Mouse (Mus musculus) kidney, adult 18-20 months (tissue): ENCODE data around the gene Itk.

Experiments used
- DNase-seq: peaks from one replicate; pipeline ENCODE4 v3.0.0; 2021

Itk gene

DNA sequence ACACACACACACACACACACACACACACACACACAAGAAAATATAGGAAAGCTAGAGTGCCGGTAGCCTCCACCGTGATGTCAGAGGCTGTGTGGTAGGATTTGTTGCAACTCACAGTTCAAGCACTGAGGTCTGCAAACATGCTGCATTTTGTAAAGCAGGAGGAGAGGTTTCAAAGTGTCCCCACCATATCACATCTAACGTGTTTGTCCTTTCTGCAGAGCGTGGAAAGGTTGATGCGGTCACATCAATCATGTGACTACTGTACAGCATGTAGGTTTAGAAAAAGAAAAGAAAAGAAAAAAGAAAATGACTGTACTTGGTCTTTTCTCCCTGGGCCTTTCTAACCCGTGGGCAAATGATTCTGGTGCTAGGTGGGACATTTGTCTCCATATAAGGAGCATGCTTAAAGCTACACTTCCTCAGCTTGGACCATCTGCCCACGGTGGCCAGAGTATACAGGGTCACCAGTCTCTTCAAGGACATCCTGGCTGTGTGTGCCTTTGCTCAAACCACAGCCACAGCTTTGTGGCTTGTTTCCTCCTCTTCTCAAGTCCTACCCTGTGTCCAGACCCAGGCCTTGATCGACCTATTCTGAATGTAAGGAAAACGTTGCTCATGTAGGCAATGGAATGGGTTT lies 83.3 kb downstream of the Itk start:
- no peak for DNase-seq

DNA sequence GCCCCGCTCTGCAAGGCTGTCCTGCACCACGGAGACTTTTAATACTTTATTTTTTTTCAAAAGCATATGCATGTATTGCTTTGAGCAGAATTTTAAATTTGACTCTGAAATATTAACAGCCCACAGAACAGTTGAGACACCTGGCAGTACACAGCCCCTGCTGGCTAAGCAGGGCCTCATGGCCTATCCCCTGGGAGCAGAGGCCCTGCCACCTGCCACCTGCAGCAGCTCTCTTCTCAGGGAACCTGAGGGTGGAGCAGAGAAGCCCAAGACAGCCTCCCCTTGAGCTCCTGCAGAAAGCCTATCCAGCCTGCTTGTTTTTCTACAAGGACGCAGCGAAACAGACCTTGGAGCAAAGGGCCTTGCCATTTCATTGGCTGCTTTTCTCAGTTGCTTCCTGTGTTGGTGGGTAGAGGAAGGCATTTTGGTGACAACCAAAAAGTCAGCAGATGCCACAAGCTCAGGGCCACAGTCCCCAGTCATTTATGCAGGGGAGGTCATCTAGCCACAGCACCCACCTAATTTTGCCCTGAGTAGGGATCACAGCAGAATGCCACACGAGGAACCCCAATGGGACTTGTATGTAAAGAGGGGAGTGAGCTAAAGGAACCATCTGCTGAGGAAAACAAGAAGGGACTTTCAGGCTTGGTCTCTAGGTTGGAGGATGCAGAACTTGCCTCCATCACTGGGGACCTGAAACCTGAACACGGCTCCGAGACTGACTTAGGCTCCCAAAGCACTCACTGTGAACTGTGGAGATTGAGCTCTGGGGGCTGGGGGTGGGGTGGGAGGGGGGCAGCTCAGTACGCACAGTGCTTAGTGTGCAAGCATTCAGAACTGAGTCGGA lies 84.2 kb downstream of the Itk start:
- DNase-seq = no peak

DNA sequence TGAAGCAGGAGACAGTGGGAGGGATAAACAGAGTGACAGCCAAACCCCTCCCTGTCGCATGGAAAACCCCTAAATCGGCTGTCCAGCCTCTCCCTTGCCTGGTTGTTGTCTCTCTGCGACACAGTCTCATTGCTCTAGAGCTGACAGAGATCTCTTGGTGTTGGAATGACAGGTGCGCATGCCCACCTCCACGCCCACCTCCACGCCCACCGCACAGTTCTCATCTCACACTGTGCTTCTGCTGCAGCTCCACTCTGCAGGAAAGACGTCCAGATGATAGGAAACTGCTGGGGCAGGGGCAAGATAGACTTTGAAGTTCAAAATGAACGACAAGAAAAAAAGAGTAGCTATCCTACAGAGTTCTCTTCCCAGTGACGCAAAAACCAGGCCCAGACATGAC lies 85.2 kb downstream of the Itk start:
- no peak for DNase-seq

DNA sequence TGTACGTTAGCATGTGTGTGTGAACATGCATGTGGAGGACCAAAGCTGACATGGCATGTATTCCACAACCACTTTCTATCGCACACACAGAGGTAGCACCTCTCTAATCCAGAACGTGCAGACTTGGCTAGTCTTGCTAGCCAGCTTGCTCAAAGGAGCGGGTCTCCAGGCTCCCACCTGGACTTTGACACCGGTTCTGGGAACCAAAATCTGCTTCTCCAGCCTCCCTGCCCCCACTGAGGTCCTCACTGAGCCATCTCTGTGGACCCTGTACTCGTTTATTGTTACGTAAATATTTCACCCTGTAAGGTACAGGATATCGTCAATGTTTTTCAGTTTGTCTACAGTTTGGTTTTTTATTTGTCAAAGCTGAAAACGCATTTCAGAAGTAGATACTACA lies 86.8 kb downstream of the Itk start:
- DNase-seq = peak; percentile 57

DNA sequence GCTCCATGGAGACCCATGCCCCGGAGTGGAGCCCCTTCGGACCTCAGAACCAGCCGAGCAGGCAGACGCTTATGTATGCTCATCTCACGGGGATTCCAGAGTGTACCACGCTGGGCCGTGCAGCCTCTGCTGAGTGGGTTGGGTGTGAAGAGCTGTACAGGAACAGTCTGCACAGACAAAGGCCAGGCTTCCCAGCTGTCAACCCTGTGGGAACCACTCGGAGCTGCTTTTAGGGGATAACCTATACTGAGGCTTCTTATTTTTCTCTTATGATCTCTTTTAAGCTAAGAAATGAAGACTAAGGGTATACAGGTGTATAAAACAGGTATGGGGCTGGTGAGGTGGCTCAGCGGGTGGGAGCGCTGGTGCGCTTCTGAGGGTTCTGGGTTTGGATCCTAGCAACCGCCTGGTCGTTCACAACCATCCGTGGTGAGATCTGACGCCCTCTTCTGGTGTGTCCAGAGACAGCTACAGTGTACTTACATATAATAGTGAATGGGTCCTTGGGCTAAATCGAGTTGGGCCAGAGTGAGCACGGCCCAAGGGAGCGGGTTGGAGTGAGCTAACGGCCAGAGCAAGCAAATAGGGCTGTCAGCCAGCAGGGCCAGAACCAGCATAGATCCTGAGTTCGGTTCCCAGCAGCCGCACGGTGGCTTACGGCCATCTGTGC lies 87.6 kb downstream of the Itk start:
- no peak for DNase-seq

DNA sequence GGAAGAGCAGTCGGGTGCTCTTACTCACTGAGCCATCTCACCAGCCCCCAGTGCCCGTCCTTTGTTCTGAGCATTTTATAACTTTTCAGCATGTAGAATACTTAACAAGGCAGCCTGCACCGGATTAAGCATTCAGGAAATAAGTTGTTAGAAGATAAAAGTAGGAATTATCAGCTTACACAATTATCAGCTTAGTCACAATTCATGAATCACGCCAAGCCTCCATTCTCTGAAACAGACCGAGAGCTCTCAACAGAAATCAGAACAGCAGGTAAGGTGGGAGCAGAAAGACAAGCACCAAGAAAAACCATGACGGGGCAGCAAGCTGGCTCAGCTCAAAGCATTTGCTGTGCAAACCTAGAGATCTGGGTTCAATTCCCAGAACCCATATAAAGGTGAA lies 89.4 kb downstream of the Itk start:
- DNase-seq = no peak

DNA sequence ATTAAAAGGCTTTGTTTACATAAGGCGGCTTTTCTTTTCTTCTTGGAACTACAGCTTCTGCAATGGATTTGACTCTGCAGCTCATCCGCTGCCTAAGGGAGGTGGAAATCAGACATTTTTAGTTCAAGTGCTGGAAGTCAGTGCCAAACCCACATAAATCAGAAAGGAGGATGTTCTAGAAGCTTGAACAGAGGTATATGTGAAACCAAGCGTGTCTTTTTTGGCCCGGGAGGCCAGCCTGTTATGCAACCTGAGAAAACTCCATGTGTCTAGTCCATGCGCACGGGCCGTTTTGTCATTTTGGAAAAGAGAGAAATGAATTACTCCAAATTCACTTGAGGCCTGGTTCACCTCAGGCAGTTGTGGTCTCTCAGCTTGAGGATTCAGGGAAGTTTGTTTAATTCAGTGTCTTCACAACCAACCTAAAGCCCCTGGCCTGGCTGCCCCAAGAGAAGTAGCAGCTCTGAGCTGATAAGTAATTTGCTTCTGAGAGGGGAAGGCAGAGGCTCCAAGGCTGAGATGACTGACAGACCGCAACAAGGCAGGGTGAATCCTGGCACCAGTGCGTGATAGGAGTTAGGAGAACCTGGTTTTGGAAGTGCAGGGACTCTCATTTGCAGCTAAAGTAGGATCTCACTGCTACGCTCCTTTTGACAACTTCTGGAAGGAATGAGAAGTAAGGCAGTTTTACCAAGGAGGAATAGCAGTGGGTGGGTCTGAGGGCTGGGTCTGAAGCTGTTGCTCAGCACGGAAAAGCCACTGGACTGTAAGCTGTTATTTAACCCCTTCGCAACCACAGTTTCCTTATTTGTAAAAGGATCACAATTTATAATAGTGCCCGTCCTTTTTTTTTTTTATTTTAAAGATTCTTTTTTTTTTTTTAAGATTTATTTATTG lies 90.2 kb downstream of the Itk start:
- peak; percentile 73 for DNase-seq

DNA sequence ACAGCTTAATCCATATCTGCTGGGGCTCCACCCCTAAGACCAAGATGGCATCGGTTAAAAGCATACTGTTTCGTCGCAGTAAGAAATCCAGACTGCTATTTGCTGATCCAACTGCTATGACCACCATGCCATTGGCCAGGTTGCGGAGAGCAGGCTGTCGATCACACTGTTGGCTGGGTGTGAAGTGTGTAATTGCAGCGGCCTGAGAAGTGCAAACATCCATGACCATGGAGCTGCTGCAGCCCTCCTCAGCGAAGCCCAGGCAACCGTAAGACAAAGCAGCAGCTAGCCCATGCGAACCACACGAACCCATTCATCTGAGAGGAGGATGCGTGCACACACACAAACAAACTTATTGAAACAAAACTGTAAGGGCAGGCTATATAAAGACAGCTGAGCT lies 94.9 kb downstream of the Itk start:
- DNase-seq = no peak

DNA sequence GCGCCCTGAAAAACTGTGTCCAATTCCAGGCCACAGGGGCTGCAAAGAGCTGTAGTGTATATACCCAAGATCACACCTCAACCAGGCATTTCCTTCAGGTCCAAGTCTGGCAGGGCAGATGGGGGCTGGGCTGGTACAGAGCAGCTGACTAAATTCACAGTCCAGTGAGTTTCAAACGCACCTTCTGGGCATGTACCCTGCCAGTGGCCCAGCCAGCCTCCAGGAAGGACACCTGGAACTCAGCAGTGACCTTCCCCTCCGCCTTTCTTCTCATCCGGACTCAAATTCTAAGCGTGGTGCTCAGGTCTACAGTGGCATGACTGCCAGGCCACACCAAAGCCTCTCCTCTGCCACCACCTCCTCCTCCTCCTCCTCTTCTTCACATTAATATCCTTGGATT lies 95.8 kb downstream of the Itk start:
- peak; percentile 83 for DNase-seq

DNA sequence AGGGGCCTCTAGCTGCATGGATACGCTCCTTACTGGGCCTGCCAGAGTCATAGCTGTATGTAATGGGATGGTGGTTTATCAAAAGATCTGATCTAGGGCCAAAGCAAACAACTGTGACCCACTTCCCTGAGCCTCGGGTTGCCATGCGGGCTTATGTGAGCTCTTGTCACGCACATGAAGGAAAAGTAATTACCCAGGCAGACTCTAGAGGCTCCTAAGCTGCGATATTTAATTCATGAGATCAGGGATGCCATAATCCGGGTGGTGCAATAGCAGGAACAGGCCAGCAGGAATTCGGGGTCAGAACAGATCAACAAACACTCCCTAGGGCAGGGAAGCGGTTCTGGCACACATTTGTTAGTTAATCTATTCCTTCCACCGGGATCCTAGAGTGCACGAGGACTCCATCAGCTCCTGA lies 98.3 kb downstream of the Itk start:
- peak; percentile 75 for DNase-seq

DNA sequence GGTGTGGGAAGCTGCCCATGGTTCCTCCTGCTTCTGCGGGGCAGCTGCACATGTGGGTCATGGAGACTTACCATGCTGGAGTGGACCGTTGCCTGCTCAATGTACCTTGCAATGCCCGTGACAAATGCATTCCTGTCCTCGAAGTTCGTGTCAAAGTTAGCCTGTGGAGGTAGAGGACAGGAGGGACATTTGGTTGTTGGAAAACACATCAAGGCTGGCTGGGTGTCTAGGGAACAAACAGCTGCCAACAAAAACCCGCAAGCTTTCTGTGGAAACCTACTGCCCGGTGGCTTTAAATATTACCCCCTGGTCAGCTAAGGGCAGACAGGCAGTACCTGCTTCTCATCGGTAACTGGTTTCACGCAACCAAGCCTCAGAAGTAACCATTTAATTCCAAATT lies 99.8 kb downstream of the Itk start:
- DNase-seq = peak; percentile 61

DNA sequence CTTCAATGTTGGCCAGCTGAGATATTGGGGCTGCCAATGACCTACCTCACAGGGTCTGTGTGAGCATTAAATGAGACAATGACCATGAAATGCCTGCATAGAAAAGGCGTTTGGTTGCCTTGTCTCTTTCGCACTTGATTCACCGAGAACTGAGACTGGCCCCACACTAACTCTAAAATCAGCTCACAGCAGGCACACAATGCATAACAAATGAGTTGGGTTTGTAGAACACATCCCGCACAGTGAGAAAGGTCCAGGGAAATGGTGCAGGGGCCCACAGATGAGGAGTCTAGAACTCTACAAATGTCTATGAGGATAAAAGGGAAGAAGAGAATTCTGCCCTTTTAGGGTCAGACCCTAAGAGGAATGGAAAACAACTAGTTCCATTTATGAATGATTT lies 100.3 kb downstream of the Itk start:
- DNase-seq = no peak

DNA sequence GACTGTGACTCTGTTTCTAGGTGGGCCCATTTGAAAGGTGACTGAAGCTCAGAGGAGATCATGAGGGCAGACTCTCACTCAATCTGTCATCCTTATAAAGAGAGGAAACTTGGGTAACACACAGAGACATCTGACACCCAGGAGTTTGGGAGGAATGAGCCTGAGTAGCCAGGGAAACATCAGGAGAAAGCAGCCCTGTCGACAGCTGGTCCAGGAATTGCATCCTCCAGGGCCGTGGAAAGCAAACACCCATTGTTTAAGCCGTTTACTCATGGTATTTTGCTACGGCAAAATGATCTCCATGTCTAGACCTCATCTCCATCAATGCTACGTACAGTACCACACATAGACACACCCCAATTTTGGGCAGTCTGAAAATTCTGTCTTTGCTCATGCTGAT lies 101.2 kb downstream of the Itk start:
- no peak for DNase-seq

DNA sequence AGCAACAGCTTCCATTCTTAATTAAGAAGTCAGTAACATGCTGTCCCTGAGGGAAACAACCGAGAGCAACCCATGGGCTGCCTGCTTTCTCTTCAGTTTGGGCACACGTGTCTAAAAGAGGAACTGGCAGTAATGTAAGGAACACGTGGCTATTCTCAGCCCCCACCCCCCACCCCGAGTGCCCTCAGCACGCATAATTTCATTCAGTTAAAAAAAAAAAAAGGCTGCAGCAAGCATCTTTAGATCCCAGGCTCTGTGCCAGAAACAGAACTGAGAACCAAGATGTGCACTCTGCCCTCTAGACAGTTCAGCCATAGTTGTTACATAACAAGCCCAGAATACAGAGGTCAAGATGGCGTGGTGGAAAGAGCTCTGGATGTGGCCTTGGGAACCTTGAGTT lies 102.5 kb downstream of the Itk start:
- DNase-seq = peak; percentile 62

DNA sequence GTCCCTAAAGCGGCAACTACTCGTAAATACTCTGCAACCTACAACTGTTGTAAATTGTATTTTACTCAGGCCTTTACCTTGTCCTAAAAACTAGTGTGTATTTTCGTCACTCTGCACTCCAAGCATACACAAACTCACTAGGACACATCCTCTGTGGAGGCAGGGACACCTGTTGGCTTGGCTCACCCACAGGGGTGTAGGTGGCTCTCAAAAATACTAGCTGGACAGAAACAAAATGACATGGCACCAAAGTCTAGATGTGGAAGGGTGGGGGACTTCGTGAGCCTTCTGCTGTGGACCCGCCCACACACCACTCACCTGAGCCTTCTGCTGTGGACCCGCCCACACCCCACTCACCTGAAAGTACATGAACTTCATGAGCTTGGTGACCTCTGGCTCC lies 105.5 kb downstream of the Itk start:
- DNase-seq = no peak

DNA sequence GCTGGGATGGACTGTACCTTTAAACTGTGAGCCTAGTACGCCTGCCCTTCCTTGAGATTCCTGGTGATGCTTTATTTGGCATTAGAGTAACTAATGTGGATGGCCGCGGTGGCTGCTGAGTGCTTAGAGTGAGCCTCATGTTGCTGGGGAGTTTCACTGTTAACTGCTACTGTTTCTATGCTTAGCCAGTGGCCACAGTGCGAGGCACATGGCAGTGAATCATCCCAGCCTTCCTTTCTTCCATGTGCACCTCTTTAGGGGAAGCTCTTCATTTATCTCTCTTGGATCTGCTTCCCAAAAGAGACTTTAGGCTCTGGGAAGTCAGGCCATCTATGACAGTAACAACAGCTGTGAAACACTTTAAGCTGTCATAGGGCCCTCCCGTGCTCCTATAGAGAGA lies 106.7 kb downstream of the Itk start:
- no peak for DNase-seq

DNA sequence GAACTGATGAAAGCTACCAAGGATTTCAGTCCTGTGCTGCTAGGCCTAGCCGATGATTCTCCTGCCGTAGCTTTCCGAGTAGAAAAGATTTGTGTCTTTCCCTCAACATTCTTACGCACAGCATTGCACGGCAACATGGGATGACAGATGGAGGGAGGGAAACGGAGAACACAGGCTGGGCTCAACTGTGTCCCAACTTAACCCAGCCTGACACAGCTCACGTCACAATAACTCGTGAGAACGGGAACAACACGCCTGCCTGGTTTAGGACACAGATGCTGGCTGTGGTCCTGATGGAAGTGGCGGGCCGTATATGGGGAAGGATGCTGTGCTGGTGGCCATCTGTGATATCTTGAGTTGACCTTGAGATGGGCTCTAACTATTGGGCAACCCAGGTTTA lies 110.6 kb downstream of the Itk start:
- DNase-seq = no peak

DNA sequence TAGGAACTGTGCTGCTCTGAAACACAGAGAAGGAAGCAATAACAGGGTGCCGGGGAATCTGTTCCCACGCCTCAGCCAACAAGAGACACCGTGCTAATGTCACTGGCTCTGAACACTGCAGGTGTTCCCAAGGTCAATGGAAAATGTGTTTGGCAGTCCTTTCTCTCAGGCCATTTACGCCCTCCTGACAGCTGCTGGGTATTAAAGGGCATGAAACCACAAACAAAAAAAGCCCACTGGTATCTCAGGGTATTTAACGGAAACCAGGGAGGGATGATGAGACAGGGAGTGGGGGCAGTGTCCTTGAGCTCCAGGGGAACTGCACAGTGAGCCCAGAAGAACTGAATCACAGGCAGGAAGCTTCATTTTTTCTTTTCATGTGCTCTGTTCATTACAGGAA lies 111.2 kb downstream of the Itk start:
- DNase-seq = no peak

DNA sequence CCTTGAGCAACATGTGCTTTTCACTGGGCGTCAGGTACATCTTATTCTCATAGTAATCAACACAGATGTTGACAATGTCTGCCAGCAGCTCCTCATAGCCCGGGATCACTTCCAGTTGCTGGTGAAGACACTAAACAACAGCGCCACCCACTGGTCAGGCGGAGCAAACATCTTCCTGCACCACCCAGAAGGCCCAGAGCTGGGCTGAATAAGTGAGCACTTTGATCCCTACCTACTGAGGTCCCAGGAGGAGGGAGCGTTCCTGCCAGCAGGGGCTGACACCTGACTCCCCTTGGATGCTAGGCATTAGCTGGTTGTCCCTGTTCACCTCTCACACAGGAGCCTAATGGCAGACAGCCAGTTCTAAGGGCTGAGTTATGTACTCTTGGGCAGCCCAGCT lies 112.5 kb downstream of the Itk start:
- DNase-seq = peak; percentile 62

DNA sequence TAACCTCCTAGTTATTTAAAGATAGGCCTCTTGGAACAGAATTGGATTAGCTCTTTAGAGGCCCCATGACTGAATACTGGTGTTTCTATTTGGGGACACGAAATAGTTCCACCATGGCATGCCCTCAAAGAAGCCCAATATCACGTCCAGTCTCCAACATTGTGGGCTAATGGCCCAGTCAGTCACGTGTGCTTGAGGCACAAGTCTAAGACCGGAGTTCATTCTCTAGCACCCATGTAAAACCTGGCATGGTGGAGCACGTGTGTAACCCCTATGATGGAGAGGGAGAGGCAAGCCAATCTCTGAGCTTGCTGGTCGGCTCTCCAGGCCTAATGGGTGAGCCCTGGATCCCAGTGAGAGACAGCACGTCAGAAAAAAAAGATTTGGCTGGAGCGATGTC lies 113.1 kb downstream of the Itk start:
- no peak for DNase-seq

DNA sequence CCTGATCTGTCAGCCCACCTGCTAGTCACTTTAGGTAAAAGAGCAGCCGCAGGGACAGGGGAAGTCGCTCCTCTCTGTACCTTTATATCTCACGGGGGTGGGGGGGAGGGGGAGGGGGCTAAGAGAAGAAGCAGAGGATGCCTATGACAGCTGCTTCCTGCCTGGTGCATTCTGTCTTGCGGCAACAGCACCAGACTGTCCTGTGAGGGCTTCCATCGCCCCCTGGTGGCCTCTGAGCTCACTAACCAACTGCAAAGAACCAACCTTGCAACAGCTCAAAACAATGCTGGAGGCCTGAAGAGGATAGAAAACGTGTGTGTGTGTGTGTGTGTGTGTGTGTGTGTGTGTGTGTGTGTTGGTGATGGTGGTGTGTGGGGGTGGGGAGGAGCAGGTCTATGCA lies 114.0 kb downstream of the Itk start:
- peak; percentile 79 for DNase-seq
